In genomic region chr12:104638156-104638555, GRCm38 (mm10) we compare ENCODE assay signal across 11 mouse cellular contexts.
DNase-seq lines count a peak whose midpoint lies in the region; ATAC-seq lines count a peak whose summit lies in the region.
"Had no signal": no experiment of that assay in that cellular context is flagged by ENCODE, and none has a peak within 500 bp of the region (broad histone marks: within the 10 kb centered on the region; RNA-seq: fewer than 3 reads in every experiment).

No protein-coding gene starts in this region.

- peak overlapping the region; percentile 31 for H3K4me2 ChIP-seq in forebrain, embryonic 13.5 days
- H3K4me2 ChIP-seq in forebrain, embryonic 11.5 days (ENCODE audit: low read depth, low read length, severe bottlenecking) = no peak overlapping the region; the same call in 1 of the 2 replicates
- H3K4me2 ChIP-seq in lung, embryonic 16.5 days (ENCODE audit: low read depth, low read length) = peak overlapping the region; percentile 33; the same call in 1 of the 2 replicates
- H3K4me2 ChIP-seq: limb, embryonic 15.5 days had no signal

- no peaks in the 10 kb centered on the region for H3K36me3 ChIP-seq in forebrain, embryonic 13.5 days (ENCODE audit: poor library complexity, severe bottlenecking)
- H3K36me3 ChIP-seq in forebrain, embryonic 11.5 days (ENCODE audit: control insufficient read depth, insufficient read depth, low read length) = no peaks in the 10 kb centered on the region
- no peaks in the 10 kb centered on the region for H3K36me3 ChIP-seq in lung, embryonic 16.5 days (ENCODE audit: control insufficient read depth, insufficient read depth, low read length)
- H3K36me3 ChIP-seq: limb, embryonic 15.5 days had no signal

- H3K27me3 ChIP-seq in forebrain, embryonic 13.5 days = peaks cover 48% of the 10 kb centered on the region
- H3K27me3 ChIP-seq in forebrain, embryonic 11.5 days (ENCODE audit: control insufficient read depth, insufficient read depth, low read length) = peaks cover 3% of the 10 kb centered on the region; the same call in 1 of the 2 replicates
- peaks cover 18% of the 10 kb centered on the region for H3K27me3 ChIP-seq in lung, embryonic 16.5 days (ENCODE audit: control insufficient read depth, insufficient read depth, low read depth, low read length)

- H3K4me3 ChIP-seq in forebrain, embryonic 13.5 days = no peak overlapping the region
- no peak overlapping the region for H3K4me3 ChIP-seq in forebrain, embryonic 11.5 days (ENCODE audit: low read depth, low read length)
- H3K4me3 ChIP-seq in lung, embryonic 16.5 days (ENCODE audit: low read length) = no peak overlapping the region
- H3K4me3 ChIP-seq: limb, embryonic 15.5 days; myocyte had no signal

- DNase-seq in forebrain, embryonic 11.5 days (ENCODE audit: low spot score) = no peak
- DNase-seq in urinary bladder, postnatal 14 days (ENCODE audit: low spot score) = peak; percentile 4
- DNase-seq in urinary bladder, adult 2 months (ENCODE audit: low spot score) = no peak
- DNase-seq in ovary, adult 18-20 months (ENCODE audit: low spot score) = no peak
- DNase-seq in gastrocnemius, adult 8-10 months (ENCODE audit: low spot score in 2 of 2) = no peak
- DNase-seq in right cerebral cortex, postnatal 10 days (ENCODE audit: low spot score in 2 of 2) = no peak

- no peak overlapping the region for H3K27ac ChIP-seq in forebrain, embryonic 13.5 days
- no peak overlapping the region for H3K27ac ChIP-seq in forebrain, embryonic 11.5 days (ENCODE audit: low read depth, low read length)
- H3K27ac ChIP-seq in lung, embryonic 16.5 days (ENCODE audit: low read length) = no peak overlapping the region
- H3K27ac ChIP-seq: limb, embryonic 15.5 days had no signal

- no peak for ATAC-seq in forebrain, embryonic 13.5 days
- no peak for ATAC-seq in forebrain, embryonic 11.5 days (replicated peaks; ENCODE audit: low FRiP score)
- no peak for ATAC-seq in lung, embryonic 16.5 days (ENCODE audit: low read depth)
- ATAC-seq: Patski had no signal

- peaks cover 20% of the 10 kb centered on the region for H3K4me1 ChIP-seq in forebrain, embryonic 13.5 days
- peaks cover 7% of the 10 kb centered on the region; the same call in 1 of the 2 replicates for H3K4me1 ChIP-seq in forebrain, embryonic 11.5 days (replicated peaks; ENCODE audit: control insufficient read depth, insufficient read depth, low read length)
- peaks cover 16% of the 10 kb centered on the region for H3K4me1 ChIP-seq in lung, embryonic 16.5 days (replicated peaks; ENCODE audit: control insufficient read depth, insufficient read depth, low read length)

- WGBS in forebrain, embryonic 13.5 days = 49% methylated on average over 8 of the region's 8 CpGs
- WGBS in forebrain, embryonic 11.5 days = 54% methylated on average over 8 of the region's 8 CpGs
- 19% methylated on average over 8 of the region's 8 CpGs for WGBS in lung, embryonic 16.5 days

- H3K9ac ChIP-seq in forebrain, embryonic 13.5 days = no peak overlapping the region
- no peak overlapping the region for H3K9ac ChIP-seq in forebrain, embryonic 11.5 days (ENCODE audit: low read length)
- H3K9ac ChIP-seq in lung, embryonic 16.5 days (ENCODE audit: low read length) = no peak overlapping the region
- H3K9ac ChIP-seq: limb, embryonic 15.5 days had no signal

- 0 out of 2 replicates have a peak, but pooled peaks cover 3% of the 10 kb centered on the region for H3K9me3 ChIP-seq in forebrain, embryonic 13.5 days (replicated peaks)
- no peaks in the 10 kb centered on the region for H3K9me3 ChIP-seq in forebrain, embryonic 11.5 days (ENCODE audit: control insufficient read depth, low read length)
- no peaks in the 10 kb centered on the region for H3K9me3 ChIP-seq in lung, embryonic 16.5 days (ENCODE audit: control insufficient read depth, low read length)
- H3K9me3 ChIP-seq: limb, embryonic 15.5 days had no signal
